Mouse (Mus musculus): ENCODE measurements around the gene 4930415O20Rik. TPM values are rescaled to one million over a fixed set of nuclear protein-coding genes. Genes with fewer than 3 reads are reported as not detected.

The 4930415O20Rik gene
- polyA plus RNA-seq, 1 experiment from 2014 or later = not detected

DNA sequence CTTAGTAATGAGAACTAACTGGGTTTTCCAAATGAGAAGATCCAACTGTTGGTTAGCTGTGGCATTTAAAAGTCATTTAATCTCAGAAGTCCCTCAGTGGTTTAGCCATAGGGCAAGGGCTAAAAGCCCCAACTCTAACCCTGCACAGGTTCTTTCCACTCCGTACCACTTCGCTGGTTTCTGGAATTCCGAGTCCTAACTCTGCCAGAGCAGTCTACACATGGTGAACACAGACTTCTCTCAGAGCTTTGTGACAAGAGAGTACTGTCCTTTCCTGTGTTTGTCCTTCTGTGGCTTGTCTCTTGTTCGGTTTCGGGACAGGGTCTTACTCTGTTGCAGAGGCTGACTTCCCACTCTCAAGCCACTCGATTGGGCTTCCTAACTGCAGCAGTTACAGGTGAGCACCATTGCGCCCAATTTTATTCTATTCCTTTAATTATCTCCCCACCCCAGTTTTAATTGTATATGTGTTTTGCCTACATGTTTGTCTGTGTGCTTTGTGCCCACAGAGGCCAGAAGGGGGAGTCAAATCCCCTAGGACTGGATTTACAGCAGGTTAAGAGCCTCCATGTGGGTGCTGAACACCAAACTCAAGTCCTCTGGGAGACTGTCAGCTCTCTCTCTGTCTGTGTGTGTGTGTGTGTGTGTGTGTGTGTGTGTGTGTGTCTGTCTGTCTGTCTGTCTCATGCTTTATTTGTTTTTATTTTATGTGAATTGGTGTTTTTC is 55.8 kb downstream of the 4930415O20Rik start:
- Histone ChIP-seq H3K27me3 (ENCODE audit: control insufficient read depth, insufficient read depth, low read length) (peaks cover 18% of the 10 kb centered on the region), H3K4me2 (replicated peaks; ENCODE audit: low read depth, low read length) (no peak overlapping the region), H3K9ac (ENCODE audit: low read depth, low read length) (no peak overlapping the region), H3K4me1 (replicated peaks; ENCODE audit: control insufficient read depth, insufficient read depth, low read length) (peaks cover 12% of the 10 kb centered on the region), H3K27ac (ENCODE audit: low read depth, low read length) (no peak overlapping the region), H3K36me3 (ENCODE audit: control insufficient read depth, insufficient read depth, low read length) (no peaks in the 10 kb centered on the region), H3K9me3 (ENCODE audit: control insufficient read depth, low read length) (no peaks in the 10 kb centered on the region), H3K4me3 (ENCODE audit: low read depth, low read length) (no peak overlapping the region)
- DNase-seq (ENCODE audit: low spot score) (no peak), ATAC-seq (ENCODE audit: low FRiP score) (no peak)
- WGBS = 77% methylated on average over 7 of the region's 7 CpGs

DNA sequence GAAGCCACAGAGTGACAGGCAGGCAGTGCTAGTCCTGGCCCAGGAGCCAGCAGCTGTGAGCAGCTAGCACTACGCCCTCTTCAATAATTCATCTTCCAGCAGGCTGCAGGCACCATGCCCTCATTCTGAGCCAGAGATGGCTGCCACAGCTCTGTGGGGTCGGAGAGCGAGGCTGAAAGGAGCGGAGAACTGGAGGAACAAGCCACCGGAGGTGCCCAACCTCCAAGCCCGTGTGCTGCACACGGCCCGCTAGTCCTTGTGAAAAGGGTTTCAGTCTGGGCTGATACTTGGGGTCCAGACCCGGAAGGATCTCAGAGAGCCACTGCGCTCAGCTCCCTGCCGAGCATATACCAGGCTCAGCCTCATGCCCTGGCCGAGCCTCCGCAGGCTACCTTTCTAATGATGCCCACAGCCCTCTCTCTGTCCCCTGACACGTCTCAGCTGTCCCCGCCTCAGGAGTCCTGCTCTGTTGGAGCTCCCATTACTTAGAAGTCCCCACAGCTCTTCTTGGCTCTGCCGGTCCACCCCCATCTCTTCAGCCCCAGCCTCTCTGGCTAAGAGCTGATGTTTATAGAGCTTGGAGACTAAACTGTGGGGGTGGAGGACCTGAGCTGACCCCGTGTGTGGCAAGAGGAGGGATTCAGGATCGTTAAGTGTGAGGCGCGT is 57.9 kb downstream of the 4930415O20Rik start:
- ATAC-seq (ENCODE audit: low FRiP score) = peak; percentile 46; the same call in 1 of the 2 replicates
- DNase-seq (ENCODE audit: low spot score) = peak; percentile 73
- H3K27me3 ChIP-seq (ENCODE audit: control insufficient read depth, insufficient read depth, low read length) = peaks cover 27% of the 10 kb centered on the region
- no peak overlapping the region for H3K4me3 ChIP-seq (ENCODE audit: low read depth, low read length)
- H3K4me1 ChIP-seq (replicated peaks; ENCODE audit: control insufficient read depth, insufficient read depth, low read length) = peaks cover 23% of the 10 kb centered on the region
- H3K36me3 ChIP-seq (ENCODE audit: control insufficient read depth, insufficient read depth, low read length) = no peaks in the 10 kb centered on the region
- H3K4me2 ChIP-seq (replicated peaks; ENCODE audit: low read depth, low read length) = peak overlapping the region; percentile 38
- H3K9ac ChIP-seq (ENCODE audit: low read depth, low read length) = peak overlapping the region; percentile 55
- 9% methylated on average over 20 of the region's 20 CpGs for WGBS
- H3K9me3 ChIP-seq (ENCODE audit: control insufficient read depth, low read length) = no peaks in the 10 kb centered on the region
- H3K27ac ChIP-seq (ENCODE audit: low read depth, low read length) = peak overlapping the region; percentile 58

DNA sequence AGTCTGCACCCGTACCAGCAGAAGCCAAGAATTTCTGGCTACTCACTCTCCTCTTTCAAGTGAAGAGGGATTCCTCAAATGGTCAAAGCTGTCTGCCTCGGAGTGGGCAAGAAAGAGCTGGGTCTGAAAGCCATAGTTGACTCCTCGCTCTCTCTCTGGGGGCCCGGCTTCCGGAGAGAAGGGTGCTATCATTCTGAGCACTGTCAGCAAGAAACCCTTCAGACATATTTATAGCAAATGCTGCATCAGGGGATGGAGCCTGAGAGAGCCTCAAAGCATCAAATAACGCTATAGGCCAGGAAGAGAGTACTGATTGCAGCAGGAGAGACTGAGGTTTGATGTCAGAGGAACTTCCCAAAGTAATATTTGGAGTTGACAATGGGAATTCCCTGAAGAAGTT is 58.7 kb downstream of the 4930415O20Rik start:
- WGBS = 53% methylated on average over 6 of the region's 6 CpGs

DNA sequence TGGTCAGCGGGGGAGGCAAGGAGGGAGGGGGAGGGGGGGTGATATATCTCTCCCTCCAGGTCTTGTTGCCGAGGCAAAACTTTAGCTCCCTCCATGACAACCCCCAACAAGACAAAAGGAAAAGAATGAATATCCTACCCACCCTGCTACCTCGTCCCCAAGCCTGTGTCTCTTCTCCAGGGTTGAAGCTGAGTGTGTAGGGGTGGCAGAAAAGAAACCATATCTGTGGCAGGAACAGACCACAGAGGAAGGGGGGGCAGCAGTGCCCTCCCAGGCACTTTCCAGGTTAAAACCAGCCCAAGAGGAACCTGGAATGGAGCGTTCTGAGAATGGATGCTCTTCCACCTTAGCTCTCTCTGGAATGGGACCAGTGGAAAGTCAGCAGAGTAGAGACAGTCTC is 59.7 kb downstream of the 4930415O20Rik start, which contains the start of gene Cacnb3:
Gene Cacnb3, plus strand, starts transcription at position 301 of the 400 bp plus-strand sequence.
- peak within 1 kb of the TSS; percentile 62; the same call in 1 of the 2 replicates for H3K27ac ChIP-seq (ENCODE audit: low read depth, low read length)
- H3K9ac ChIP-seq (ENCODE audit: low read depth, low read length) = peak within 1 kb of the TSS; percentile 69; the same call in 1 of the 2 replicates
- no peak for ATAC-seq (ENCODE audit: low FRiP score)
- H3K4me2 ChIP-seq (replicated peaks; ENCODE audit: low read depth, low read length) = peak within 1 kb of the TSS; percentile 81
- peaks cover 23% of the 10 kb centered on the region for H3K4me1 ChIP-seq (replicated peaks; ENCODE audit: control insufficient read depth, insufficient read depth, low read length)
- no peaks in the 10 kb centered on the region for H3K36me3 ChIP-seq (ENCODE audit: control insufficient read depth, insufficient read depth, low read length)
- H3K27me3 ChIP-seq (ENCODE audit: control insufficient read depth, insufficient read depth, low read length) = peaks cover 27% of the 10 kb centered on the region
- no peaks in the 10 kb centered on the region for H3K9me3 ChIP-seq (ENCODE audit: control insufficient read depth, low read length)
- 42% methylated on average over 4 of the region's 4 CpGs for WGBS
- H3K4me3 ChIP-seq (ENCODE audit: low read depth, low read length) = peak within 1 kb of the TSS; percentile 76
- DNase-seq (ENCODE audit: low spot score) = no peak

More for the DNA sequence above, 58.7 kb downstream of the 4930415O20Rik start:
- Histone ChIP-seq H3K4me2 (replicated peaks; ENCODE audit: low read depth, low read length) (no peak overlapping the region), H3K27ac (ENCODE audit: low read depth, low read length) (no peak overlapping the region), H3K4me3 (ENCODE audit: low read depth, low read length) (no peak overlapping the region), H3K9me3 (ENCODE audit: control insufficient read depth, low read length) (no peaks in the 10 kb centered on the region), H3K4me1 (replicated peaks; ENCODE audit: control insufficient read depth, insufficient read depth, low read length) (peaks cover 23% of the 10 kb centered on the region), H3K27me3 (ENCODE audit: control insufficient read depth, insufficient read depth, low read length) (peaks cover 27% of the 10 kb centered on the region), H3K9ac (ENCODE audit: low read depth, low read length) (no peak overlapping the region), H3K36me3 (ENCODE audit: control insufficient read depth, insufficient read depth, low read length) (no peaks in the 10 kb centered on the region)
- no peak for ATAC-seq (ENCODE audit: low FRiP score)
- DNase-seq (ENCODE audit: low spot score) = no peak

DNA sequence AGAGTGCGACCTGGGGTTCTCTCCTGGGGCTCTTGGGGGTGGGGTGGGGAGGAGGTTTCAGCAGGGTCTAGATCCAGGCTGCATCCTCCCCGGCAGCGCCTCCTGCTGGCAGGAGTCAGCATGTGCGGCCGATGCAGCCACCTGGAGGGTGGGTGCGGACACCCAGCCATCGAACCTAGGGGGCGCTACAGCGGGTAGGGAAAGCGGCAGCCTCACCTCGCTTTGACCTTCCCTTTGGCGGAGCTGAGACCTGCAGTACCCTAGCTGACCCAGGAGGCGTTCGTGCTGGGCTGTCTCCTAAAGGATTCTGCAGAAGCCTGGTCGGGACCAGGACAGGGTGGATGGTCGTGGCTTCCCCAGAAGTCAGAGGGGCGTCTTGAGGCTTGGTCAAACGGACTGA is 60.7 kb downstream of the 4930415O20Rik start:
- Histone ChIP-seq H3K27ac (ENCODE audit: low read depth, low read length) (peak overlapping the region; percentile 62; the same call in 1 of the 2 replicates), H3K9me3 (ENCODE audit: control insufficient read depth, low read length) (no peaks in the 10 kb centered on the region), H3K4me1 (replicated peaks; ENCODE audit: control insufficient read depth, insufficient read depth, low read length) (peaks cover 29% of the 10 kb centered on the region), H3K9ac (ENCODE audit: low read depth, low read length) (peak overlapping the region; percentile 69; the same call in 1 of the 2 replicates), H3K27me3 (ENCODE audit: control insufficient read depth, insufficient read depth, low read length) (peaks cover 27% of the 10 kb centered on the region), H3K4me3 (ENCODE audit: low read depth, low read length) (peak overlapping the region; percentile 76), H3K4me2 (replicated peaks; ENCODE audit: low read depth, low read length) (peak overlapping the region; percentile 81), H3K36me3 (ENCODE audit: control insufficient read depth, insufficient read depth, low read length) (no peaks in the 10 kb centered on the region)
- ATAC-seq (ENCODE audit: low FRiP score) (0 out of 2 replicates have a peak, but pooled peaks have one; percentile 13), DNase-seq (ENCODE audit: low spot score) (peak; percentile 93)
- WGBS = under 1% methylated on average over 18 of the region's 18 CpGs

DNA sequence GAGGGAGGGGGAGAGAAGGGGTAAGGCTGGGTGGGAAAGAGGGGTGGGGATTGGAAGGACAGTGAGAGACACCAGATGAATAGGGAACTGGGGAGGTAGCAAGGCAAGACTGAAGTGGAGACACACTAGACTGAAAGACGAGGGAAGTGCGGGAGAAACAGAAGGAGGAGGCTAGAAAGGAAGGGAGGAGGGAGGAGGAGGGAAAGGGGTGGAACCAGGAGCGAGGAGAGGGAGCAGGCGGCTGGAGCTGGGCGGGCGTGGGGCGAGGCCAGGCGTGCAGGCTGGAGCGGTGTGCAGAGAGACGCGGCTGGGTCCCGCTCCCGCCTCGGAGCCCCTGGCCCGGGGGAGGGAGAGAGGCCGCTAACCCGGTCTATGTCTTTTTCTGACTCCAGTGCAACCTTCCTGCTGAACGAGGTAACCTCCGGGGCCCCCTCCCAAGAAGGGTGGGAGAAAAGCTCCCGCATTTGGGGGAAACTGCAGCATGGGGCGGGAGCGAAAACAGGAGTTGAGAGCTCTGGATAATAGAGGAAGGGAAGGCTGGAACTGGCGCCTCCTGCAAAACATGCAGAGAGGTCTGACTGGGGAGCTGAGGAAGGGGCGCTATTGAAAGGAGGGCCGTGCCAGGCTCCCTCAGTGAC is 61.4 kb downstream of the 4930415O20Rik start:
- DNase-seq (ENCODE audit: low spot score) (peak; percentile 70), ATAC-seq (ENCODE audit: low FRiP score) (peak; percentile 22)
- Histone ChIP-seq H3K36me3 (ENCODE audit: control insufficient read depth, insufficient read depth, low read length) (no peaks in the 10 kb centered on the region), H3K27ac (ENCODE audit: low read depth, low read length) (peak overlapping the region; percentile 62), H3K4me1 (replicated peaks; ENCODE audit: control insufficient read depth, insufficient read depth, low read length) (peaks cover 31% of the 10 kb centered on the region), H3K27me3 (ENCODE audit: control insufficient read depth, insufficient read depth, low read length) (peaks cover 27% of the 10 kb centered on the region), H3K4me3 (ENCODE audit: low read depth, low read length) (peak overlapping the region; percentile 76), H3K4me2 (replicated peaks; ENCODE audit: low read depth, low read length) (peak overlapping the region; percentile 81), H3K9ac (ENCODE audit: low read depth, low read length) (peak overlapping the region; percentile 69), H3K9me3 (ENCODE audit: control insufficient read depth, low read length) (no peaks in the 10 kb centered on the region)
- under 1% methylated on average over 25 of the region's 25 CpGs for WGBS

DNA sequence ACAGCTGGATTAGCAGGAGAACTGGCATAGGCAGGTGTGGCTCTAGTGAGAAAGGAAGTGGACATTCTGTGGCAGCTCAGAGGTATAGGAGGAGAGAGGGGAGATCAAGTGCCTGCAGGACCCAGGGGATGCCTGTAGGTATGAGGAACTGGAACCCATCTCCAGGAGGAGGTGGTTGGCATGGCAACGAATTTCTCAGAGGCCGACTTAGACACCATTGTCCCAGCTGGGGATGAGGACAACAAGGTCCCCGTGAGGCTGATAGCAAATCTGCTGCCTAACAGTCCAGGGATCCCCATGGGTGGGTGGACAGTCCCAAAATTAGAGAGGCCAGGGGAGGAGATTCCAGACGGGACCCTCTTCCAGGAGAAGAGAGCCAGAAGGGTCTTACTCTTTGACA is 62.1 kb downstream of the 4930415O20Rik start:
- 0 out of 2 replicates have a peak overlapping the region, but pooled peaks have one; percentile 8 for H3K27ac ChIP-seq (ENCODE audit: low read depth, low read length)
- peak overlapping the region; percentile 69 for H3K9ac ChIP-seq (ENCODE audit: low read depth, low read length)
- H3K4me3 ChIP-seq (ENCODE audit: low read depth, low read length) = peak overlapping the region; percentile 76
- peaks cover 31% of the 10 kb centered on the region for H3K4me1 ChIP-seq (replicated peaks; ENCODE audit: control insufficient read depth, insufficient read depth, low read length)
- 3% methylated on average over 4 of the region's 4 CpGs for WGBS
- H3K36me3 ChIP-seq (ENCODE audit: control insufficient read depth, insufficient read depth, low read length) = no peaks in the 10 kb centered on the region
- peak overlapping the region; percentile 81 for H3K4me2 ChIP-seq (replicated peaks; ENCODE audit: low read depth, low read length)
- ATAC-seq (ENCODE audit: low FRiP score) (no peak), DNase-seq (ENCODE audit: low spot score) (peak; percentile 69)
- no peaks in the 10 kb centered on the region for H3K9me3 ChIP-seq (ENCODE audit: control insufficient read depth, low read length)
- H3K27me3 ChIP-seq (ENCODE audit: control insufficient read depth, insufficient read depth, low read length) = peaks cover 27% of the 10 kb centered on the region

DNA sequence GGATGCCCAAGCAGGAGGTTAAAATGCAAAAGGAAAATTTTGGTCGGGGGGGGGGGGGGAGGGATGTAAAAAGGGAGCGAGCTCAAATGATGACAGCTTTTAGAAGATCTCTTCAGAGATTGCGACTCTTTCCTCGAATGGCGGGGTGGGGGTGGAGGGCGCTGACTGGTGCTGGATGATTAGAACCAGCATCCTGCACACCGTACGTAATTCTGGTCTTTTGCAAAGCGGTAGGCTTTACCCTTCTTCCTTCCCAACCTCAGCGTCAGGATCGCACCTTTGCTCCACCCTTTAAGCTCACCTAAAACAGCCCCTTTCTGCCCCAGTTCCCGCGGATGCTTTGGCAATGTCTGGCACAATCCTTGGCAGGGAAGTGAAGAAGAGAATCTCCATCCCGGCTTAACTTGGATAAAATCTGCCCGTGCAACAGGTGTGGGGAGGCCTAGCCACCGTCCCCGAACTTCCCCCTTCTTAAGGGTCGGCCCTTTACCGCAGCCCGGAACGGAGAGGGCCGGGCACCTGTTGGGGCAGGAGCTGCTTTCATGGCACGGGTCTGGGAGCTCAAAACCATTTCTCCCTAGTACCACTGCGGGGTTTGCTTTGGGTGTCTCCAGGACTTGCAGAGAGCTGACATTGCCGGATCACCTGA is 63.1 kb downstream of the 4930415O20Rik start:
- Histone ChIP-seq H3K9ac (ENCODE audit: low read depth, low read length) (peak overlapping the region; percentile 89), H3K27me3 (ENCODE audit: control insufficient read depth, insufficient read depth, low read length) (peaks cover 27% of the 10 kb centered on the region), H3K4me3 (ENCODE audit: low read depth, low read length) (peak overlapping the region; percentile 76), H3K4me2 (replicated peaks; ENCODE audit: low read depth, low read length) (peak overlapping the region; percentile 81), H3K36me3 (ENCODE audit: control insufficient read depth, insufficient read depth, low read length) (no peaks in the 10 kb centered on the region; the same call in 1 of the 2 replicates), H3K9me3 (ENCODE audit: control insufficient read depth, low read length) (no peaks in the 10 kb centered on the region), H3K27ac (ENCODE audit: low read depth, low read length) (peak overlapping the region; percentile 95), H3K4me1 (replicated peaks; ENCODE audit: control insufficient read depth, insufficient read depth, low read length) (peaks cover 27% of the 10 kb centered on the region)
- DNase-seq (ENCODE audit: low spot score) (peak; percentile 66), ATAC-seq (ENCODE audit: low FRiP score) (peak; percentile 8; the same call in 1 of the 2 replicates)
- 1% methylated on average over 23 of the region's 25 CpGs for WGBS

All from hindbrain, embryonic 11.5 days (tissue).